Mouse (Mus musculus) spleen, postnatal 10 days (tissue): ENCODE data around the gene Oxct2b.
"Not testable (repeated sequence)": the region's sequence is repeated elsewhere in the genome, so short reads cannot be mapped to it uniquely, and the experiment has no call there.

Experiments
- DNase-seq, 2 experiments: peaks; one replicate each; pipeline ENCODE4 v3.0.0; 2021 to 2022; ENCODE audit warnings: low spot score in 2 of 2

Gene Oxct2b

GRCm38 (mm10) chr4:123116011-123116410 lies at the start of gene Oxct2b:
TSS of gene Oxct2b (plus strand) at chr4:123116266.
- no peak for DNase-seq

GRCm38 (mm10) chr4:123068646-123069045 lies 47.4 kb upstream of the Oxct2b start:
- DNase-seq = no peak

DNA sequence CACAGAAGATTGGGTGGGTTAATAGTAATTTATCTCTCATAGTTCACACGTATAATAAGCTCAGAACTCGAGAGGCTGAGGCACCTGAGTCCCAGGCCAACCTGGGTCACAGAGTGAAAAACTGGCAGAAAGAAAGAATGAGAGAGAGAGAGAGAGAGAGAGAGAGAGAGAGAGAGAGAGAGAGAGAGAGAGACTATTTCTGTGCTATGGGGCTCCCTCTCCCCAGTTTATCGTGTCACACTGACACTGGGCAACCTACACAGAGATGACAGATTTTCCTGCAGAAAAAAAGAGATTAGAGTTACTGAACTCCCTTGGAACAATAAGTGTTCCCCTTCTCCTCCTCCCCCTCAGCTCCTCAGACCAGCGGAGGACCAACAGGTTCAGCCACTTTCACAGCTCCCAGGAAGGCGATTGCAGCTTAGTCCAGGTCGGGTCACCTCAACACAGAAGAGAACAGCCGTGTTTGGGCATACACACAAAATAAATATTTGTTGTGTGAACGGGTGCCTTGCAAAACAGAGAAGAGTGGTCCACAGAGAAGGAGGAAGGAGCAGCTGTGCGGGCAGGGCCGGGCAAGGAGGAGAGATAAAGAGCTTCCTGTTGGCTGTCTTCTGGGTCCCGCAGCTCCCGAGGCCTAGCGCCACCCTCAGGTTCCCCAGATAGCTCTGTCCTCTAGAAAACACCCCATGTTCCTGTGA lies 44.6 kb upstream of the Oxct2b start:
- DNase-seq = peak; percentile 33 to 75

DNA sequence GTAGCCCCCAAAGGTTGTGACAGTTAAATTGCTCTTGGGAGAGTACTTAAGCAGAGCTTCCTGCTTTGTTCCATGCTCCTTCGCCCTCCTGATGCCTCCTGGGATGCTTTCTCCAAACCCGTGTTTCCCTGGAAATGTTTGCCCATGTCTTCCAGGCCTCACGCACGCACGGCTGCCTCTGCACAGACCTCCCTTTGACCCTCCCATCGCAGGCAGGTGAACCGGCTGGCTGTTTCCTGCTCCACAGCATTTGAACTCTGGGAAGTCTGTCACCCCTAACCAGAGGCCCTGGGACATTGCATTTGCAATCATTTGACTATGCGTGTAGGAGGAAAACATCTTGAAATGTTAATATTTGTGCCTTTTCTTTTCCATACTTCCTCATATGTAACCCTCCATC lies 39.1 kb upstream of the Oxct2b start:
- DNase-seq = no peak

DNA sequence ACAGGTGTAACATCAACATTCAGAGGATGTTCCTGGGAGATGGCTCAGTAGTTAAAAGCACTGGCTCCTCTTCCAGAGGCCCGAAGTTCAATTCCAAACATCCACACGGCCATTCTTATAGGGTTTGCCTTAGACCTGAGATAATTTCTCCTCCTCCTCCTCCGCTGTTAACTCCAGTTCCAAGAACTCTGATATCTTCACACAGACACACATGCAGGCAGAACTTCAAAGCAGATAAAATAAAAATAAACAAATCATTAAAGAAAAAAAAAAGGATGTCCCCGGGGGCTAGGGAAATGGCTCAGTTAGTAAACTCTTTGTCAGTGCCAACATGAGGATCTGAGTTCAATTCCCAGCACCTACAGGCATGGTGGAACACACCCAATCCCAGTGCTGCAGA lies 37.8 kb upstream of the Oxct2b start:
- no peak for DNase-seq

- peak; percentile 56 to 79 for DNase-seq
These were observed 35.3 kb upstream of the Oxct2b start for GRCm38 (mm10) chr4:123080791-123081190.

DNA sequence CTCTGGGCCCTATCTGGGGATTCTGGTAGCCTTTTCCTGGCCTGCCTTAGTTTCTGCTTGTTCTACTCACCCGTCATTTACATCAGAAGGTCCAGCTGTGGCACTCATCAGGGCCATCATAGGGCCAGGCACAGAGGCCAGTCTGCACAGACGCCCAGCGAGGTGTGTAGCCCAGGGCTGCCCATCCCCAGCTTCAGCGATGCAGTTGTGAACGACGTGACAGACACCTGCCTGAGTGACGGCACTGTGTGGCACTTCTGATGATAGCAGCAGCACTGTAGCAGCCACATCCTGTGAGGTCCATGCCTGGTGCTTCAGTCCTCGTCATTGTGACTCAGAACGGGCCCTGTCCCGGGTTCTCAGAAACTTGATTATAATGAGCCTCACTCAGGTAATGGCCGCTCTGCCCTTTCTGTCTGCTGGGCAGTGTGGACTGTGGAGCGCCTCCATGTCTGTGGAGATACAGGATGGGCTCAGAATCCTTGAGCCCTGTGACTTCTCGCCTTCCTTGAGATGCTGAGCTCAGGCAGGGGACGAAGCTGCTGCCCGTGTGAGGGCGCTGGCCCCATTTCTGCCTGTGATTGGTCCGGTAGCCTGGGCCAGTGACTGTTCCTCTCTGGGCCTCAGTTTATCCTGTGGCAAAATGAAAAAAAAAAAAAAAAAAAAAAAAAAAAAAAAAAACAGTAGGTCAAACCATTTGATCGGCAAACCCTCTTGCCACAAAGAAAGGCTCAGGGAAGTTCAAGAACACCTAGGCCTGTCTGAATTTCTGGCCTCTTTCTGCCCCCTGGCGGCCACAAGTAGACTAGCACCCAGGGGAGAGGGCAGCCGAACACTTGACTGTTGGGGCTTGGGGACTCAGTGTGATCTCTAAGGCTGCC lies 33.5 kb upstream of the Oxct2b start:
- DNase-seq = peak; percentile 55 to 74

DNA sequence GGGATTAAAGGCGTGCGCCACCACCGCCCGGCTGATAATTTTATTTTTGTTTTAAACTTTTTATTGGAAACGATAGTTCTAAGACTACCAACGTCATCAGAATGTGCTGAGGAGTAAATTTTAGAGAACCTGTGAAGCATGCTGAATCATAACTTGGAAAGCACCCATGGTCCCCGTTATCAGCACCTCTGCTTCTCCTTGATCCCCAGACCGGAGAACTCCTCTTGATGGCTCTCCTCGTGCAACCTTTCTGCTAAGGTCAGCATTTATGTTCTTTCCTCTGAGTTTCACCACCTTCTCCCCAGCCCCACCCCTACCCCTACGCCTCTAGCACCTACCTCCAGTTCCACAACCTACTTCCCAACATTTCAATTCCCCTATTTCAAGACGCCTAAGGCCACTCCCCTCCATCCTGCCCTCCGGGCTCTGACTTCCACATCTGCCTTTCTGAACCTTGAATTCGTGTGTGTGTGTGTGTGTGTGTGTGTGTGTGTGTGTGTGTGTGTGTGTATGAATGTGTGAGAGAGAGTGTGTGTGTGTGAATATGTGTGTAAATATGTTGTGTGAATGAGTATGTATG lies 32.7 kb upstream of the Oxct2b start:
- no peak for DNase-seq

GRCm38 (mm10) chr4:123085290-123085689 lies 30.8 kb upstream of the Oxct2b start:
- DNase-seq = no peak

- DNase-seq = no peak
These were observed 29.7 kb upstream of the Oxct2b start for GRCm38 (mm10) chr4:123086381-123086780.

- DNase-seq = no peak
These were observed 23.4 kb upstream of the Oxct2b start for GRCm38 (mm10) chr4:123092621-123093020.

DNA sequence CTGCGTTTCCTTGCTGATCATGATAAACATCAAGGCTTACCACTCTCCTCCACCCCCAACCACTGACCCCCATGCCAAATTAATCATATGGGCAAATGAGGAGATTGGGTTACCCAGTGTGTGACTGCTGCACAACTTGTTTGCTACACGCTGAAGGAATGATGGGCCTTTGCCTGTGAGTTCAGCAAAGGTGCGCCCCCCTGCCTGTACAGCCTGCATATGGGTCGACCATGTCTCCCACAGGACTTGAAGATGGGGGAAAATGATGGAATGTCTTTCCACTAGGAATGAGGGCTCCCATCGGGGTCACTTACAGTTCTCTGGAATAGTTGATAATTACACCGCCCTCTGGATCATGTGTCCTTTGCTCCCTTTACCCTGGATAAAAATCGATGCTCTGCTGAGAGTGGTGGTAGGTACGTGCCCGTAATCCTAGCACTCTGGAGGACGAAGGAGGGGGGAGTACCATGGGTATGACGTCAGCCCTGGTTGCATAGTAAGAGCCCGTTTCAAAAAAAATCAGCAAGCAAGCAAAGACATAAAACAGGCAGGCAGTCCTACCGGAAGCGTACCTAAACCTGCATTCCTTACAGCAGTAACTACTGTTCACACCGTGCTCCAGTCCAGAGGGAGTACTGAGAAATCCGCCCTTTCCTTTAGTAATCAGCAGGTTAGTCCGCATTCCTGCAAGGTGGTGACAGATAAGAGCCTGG lies 22.8 kb upstream of the Oxct2b start:
- DNase-seq = no peak

DNA sequence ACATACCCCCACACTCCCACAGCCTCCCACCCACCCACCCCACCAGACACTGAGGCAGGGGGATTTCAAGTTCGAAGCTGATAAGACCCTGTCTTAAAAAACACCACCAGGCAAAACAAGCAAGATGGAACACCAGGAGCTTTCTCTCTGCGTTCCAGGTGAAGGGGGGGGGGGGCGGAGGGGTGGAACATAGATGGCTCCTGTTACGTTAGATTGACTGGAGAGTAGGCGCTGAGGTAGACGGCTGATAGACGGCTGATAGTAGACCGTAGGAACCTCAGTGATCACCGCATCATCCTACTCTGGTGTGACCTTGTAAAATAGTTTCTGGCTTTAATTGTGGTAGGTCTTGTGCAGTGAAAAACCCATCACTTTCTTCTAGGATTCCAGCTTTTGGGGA lies 22.2 kb upstream of the Oxct2b start:
- no peak for DNase-seq

DNA sequence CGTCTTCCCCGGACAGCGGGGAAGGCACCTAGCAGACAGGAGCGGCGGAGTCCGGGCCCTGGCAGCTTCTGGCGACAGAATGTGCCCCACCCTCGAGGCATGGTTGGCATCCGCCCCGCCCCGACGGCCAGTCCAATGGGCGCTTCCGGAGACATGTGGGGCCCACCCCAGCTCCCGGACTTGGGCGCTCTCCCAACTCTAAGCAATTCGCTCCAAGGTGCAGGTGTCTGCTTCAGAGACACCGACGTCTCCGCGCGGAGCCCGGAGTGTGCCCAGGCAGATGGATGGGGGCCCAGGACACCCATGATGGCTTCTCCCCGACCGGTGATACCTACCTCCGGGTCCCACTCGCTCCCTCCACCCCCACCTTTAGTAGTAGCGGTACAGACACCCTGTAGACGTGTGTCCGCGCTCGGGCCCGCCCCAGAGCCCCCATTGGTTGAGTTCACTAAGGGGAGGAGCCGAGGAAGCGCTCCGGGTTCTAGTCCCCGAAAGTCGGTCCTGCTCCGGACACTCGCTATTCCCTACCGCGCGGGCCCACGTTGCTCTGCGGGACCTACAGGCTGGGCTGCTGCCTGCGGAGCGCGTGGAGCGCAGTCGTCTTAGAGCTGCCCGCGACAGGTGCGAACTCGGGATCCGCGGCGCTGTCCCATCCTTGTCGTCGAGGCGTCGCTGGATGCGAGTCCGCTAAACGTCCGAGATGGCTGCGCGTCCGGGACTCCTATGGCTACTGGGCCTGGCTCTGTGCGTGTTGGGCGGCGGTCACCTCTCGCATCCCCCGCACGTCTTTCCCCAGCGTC lies 11.2 kb upstream of the Oxct2b start, which contains the start of gene Bmp8b:
TSS of gene Bmp8b (plus strand) at position 515 of the 800 bp plus-strand sequence.
- no peak for DNase-seq

GRCm38 (mm10) chr4:123105451-123105790 lies 10.6 kb upstream of the Oxct2b start:
- DNase-seq = no peak

- not testable (repeated sequence) for DNase-seq
These were observed 10.1 kb upstream of the Oxct2b start for GRCm38 (mm10) chr4:123105929-123106328.

GRCm38 (mm10) chr4:123106864-123107263 lies 9.2 kb upstream of the Oxct2b start:
- DNase-seq = no peak

DNA sequence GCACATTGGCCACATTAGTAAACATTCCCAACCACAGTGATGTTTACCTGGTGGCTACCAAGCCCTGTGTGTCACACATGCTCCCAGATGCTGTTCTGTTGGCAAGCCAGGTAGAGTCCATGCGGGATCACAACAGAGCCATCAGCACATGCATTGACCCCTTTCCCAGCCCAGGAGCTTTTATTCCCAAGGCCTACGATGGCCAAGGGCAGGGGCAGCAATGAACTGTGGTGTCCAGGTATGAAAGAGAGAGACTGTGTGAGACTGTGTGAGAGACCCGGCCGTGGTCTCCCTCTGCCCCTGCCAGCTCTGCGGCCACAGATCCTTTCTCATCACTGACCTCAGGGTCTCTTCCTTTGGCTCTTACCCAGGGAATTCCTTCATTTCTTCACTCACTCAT lies 8.0 kb upstream of the Oxct2b start:
- no peak for DNase-seq

DNA sequence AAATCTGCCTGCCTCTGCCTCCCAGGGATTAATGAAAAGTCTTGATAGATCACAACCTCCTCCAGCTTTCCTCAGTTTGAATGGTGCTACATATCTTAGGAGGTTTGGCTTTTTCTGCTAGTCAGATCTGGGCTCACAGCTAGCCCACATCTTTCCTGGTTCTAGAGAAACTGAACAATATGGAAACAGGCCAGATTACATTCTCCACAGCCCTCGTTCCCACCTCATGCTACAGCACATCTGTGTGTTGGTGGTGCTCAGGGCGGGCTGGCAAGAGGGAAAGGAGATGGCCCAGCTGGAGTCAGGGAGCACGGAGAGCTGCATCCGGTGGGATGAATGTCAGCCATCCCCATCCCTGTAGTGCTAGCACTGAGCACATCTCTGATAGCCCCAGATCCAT lies 5.3 kb upstream of the Oxct2b start:
- DNase-seq = no peak

- DNase-seq = not testable (repeated sequence)
These were observed 4.6 kb upstream of the Oxct2b start for GRCm38 (mm10) chr4:123111275-123111983.
